Mouse (Mus musculus) kidney, adult 2 months (tissue): ENCODE results near the gene Sphk2. TPM values are rescaled to one million over a fixed set of nuclear protein-coding genes. Genes with fewer than 3 reads are reported as not detected.

Experiments used
- DNase-seq: peaks from one replicate; pipeline ENCODE4 v3.0.0; 2021
- H3K27ac ChIP-seq: fragments of 200-500 bp; 2 replicates; pipeline ENCODE4 v1.5.1; 2012; ENCODE audit warnings: low read depth, low read length, control low read depth, inconsistent platforms; ENCODE audit not compliant: insufficient read depth
- H3K27me3 ChIP-seq: fragments of 200-500 bp; replicated peaks from 2 replicates; pipeline ENCODE4 v1.6.1; 2012; ENCODE audit warnings: mild to moderate bottlenecking, moderate library complexity, low read length, inconsistent platforms; ENCODE audit not compliant: control insufficient read depth, insufficient read depth
- H3K36me3 ChIP-seq: fragments of 200-500 bp; 2 replicates; pipeline ENCODE4 v1.6.1; 2012; ENCODE audit warnings: mild to moderate bottlenecking, moderate library complexity, low read length, inconsistent platforms; ENCODE audit not compliant: control insufficient read depth, insufficient read depth
- H3K4me1 ChIP-seq: fragments of 200-500 bp; 2 replicates; pipeline ENCODE4 v1.6.1; 2011; ENCODE audit warnings: low read length; ENCODE audit not compliant: control insufficient read depth, insufficient read depth
- H3K4me3 ChIP-seq: fragments of 200-500 bp; 2 replicates; pipeline ENCODE4 v1.5.1; 2011; ENCODE audit warnings: mild to moderate bottlenecking, low read depth, low read length, control low read depth; ENCODE audit not compliant: insufficient read depth
- CTCF ChIP-seq: fragments of 200-500 bp; conservative IDR thresholded peaks from 2 replicates; pipeline ENCODE4 v1.5.1; 2011; ENCODE audit warnings: low read depth, mild to moderate bottlenecking, control low read depth, low read length, moderate library complexity, mixed read lengths; ENCODE audit not compliant: insufficient read depth, insufficient read length
- POLR2A ChIP-seq: fragments of 200-500 bp; IDR thresholded peaks from one replicate; pipeline ENCODE4 v1.6.1; 2011; ENCODE audit warnings: low read depth, low read length, control low read depth
- WGBS: fragments of 180-500 bp; shearing (Covaris S2); methylation state at CpG from one replicate; pipeline ENCODE4 v1.1.7; 2018; 5-methylcytosine and 5-hydroxymethylcytosine counted together
- polyA plus RNA-seq: library from polyadenylated mRNA; depleted of rRNA; stranded (reverse); fragments of >200 nt; gene quantifications from 2 replicates; pipeline ENCODE4 v1.2.3, GENCODE M21; 2012

Sphk2 gene
- polyA plus RNA-seq, 1 experiment = 57.2 TPM

GRCm38 (mm10) chr7:45719738-45720412 lies 2.1 kb upstream of the Sphk2 start:
- TF ChIP-seq POLR2A (no peak), CTCF (no peak)
- Histone ChIP-seq H3K27me3 (no peaks in the 10 kb centered on the region), H3K4me3 (no peak overlapping the region), H3K36me3 (no peaks in the 10 kb centered on the region; the same call in 1 of the 2 replicates), H3K27ac (no peak overlapping the region), H3K4me1 (peaks cover 11% of the 10 kb centered on the region)
- DNase-seq = no peak
- 79% methylated on average over 16 of the region's 16 CpGs for WGBS

- H3K4me1 ChIP-seq = peaks cover 14% of the 10 kb centered on the region
These were observed 1.4 kb upstream of the Sphk2 start for GRCm38 (mm10) chr7:45719180-45719579.

GRCm38 (mm10) chr7:45718331-45718730 lies 529 bp upstream of the Sphk2 start:
- Histone ChIP-seq H3K4me3 (peak overlapping the region; percentile 90), H3K36me3 (peaks cover under 1% of the 10 kb centered on the region; the same call in 1 of the 2 replicates), H3K4me1 (peaks cover 20% of the 10 kb centered on the region), H3K27ac (peak overlapping the region; percentile 69), H3K27me3 (no peaks in the 10 kb centered on the region)
- TF ChIP-seq CTCF (no peak), POLR2A (no peak)
- WGBS = under 1% methylated on average over 20 of the region's 20 CpGs
- DNase-seq = no peak

More at GRCm38 (mm10) chr7:45719180-45719579, 1.4 kb upstream of the Sphk2 start:
- Histone ChIP-seq H3K27ac (no peak overlapping the region), H3K27me3 (no peaks in the 10 kb centered on the region), H3K36me3 (no peaks in the 10 kb centered on the region; the same call in 1 of the 2 replicates), H3K4me3 (no peak overlapping the region)
- no peak for DNase-seq
- TF ChIP-seq POLR2A (no peak), CTCF (no peak)
- WGBS = 76% methylated on average over 10 of the region's 10 CpGs

- 6% methylated on average over 31 of the region's 31 CpGs for WGBS
- no peak for DNase-seq
- Histone ChIP-seq H3K4me3 (peak overlapping the region; percentile 88), H3K4me1 (peaks cover 29% of the 10 kb centered on the region), H3K27me3 (no peaks in the 10 kb centered on the region), H3K36me3 (peaks cover 5% of the 10 kb centered on the region; the same call in 1 of the 2 replicates), H3K27ac (peak overlapping the region; percentile 89)
- TF ChIP-seq CTCF (no peak), POLR2A (no peak)
These were observed 567 bp downstream of the Sphk2 start for GRCm38 (mm10) chr7:45716952-45717917.

- Histone ChIP-seq H3K4me3 (no peak overlapping the region), H3K27ac (no peak overlapping the region), H3K27me3 (no peaks in the 10 kb centered on the region), H3K36me3 (peaks cover 5% of the 10 kb centered on the region; the same call in 1 of the 2 replicates), H3K4me1 (peaks cover 32% of the 10 kb centered on the region)
- DNase-seq = no peak
- TF ChIP-seq POLR2A (no peak), CTCF (no peak)
- 82% methylated on average over 3 of the region's 3 CpGs for WGBS
These were observed 1.3 kb downstream of the Sphk2 start for GRCm38 (mm10) chr7:45716460-45716857.

GRCm38 (mm10) chr7:45715741-45716459 lies 1.9 kb downstream of the Sphk2 start:
- peak; percentile 30 for DNase-seq
- Histone ChIP-seq H3K27ac (peak overlapping the region; percentile 63; the same call in 1 of the 2 replicates), H3K27me3 (no peaks in the 10 kb centered on the region), H3K36me3 (peaks cover 5% of the 10 kb centered on the region; the same call in 1 of the 2 replicates), H3K4me1 (peaks cover 32% of the 10 kb centered on the region), H3K4me3 (peak overlapping the region; percentile 25)
- TF ChIP-seq CTCF = no peak
- no peak for TF ChIP-seq POLR2A
- WGBS = 77% methylated on average over 19 of the region's 19 CpGs
